Mouse (Mus musculus): Measurements from ENCODE around the gene Cdh4. TPM values are rescaled to one million over a fixed set of nuclear protein-coding genes. Genes with fewer than 3 reads are reported as not detected.

Cdh4 gene
- polyA plus RNA-seq, 1 experiment from 2014 or later, result 39.6 TPM

GRCm38 (mm10) chr2:179688976-179689375, 246.7 kb downstream of the Cdh4 start:
- H3K4me3 ChIP-seq (replicated peaks), result no peak overlapping the region
- H3K36me3 ChIP-seq, result no peaks in the 10 kb centered on the region
- H3K4me2 ChIP-seq, result no peak overlapping the region
- whole genome bisulfite sequencing, result 86% methylated on average over 5 of the region's 5 CpGs
- no peak overlapping the region for H3K27ac ChIP-seq (replicated peaks)
- no peak overlapping the region for H3K9ac ChIP-seq (replicated peaks)
- peaks cover 36% of the 10 kb centered on the region for H3K4me1 ChIP-seq
- no peak for ATAC-seq (ENCODE audit: low FRiP score)
- H3K9me3 ChIP-seq (replicated peaks), result no peaks in the 10 kb centered on the region
- no peaks in the 10 kb centered on the region for H3K27me3 ChIP-seq (replicated peaks)

DNA sequence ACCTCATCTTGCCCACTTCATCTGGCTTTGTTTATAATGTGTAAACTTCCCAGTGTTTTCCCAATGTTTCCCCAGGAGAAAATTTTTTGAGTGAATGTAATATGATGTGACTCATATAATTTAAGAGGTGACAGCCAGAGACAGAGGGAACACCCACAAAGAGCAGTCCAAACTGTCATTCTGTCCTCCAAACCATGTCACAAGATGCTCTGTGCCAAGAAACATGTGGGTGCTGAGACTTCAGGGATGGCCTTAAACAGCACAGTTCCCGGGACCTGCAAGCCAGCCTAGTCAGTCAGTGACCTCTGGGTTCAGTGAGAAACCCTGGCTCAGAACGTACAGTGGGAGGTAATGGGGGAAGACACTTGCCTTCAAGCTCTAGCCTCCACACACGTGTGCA, 247.5 kb downstream of the Cdh4 start:
- Histone ChIP-seq H3K4me3 (replicated peaks) (no peak overlapping the region), H3K36me3 (no peaks in the 10 kb centered on the region), H3K27me3 (replicated peaks) (no peaks in the 10 kb centered on the region), H3K27ac (replicated peaks) (no peak overlapping the region), H3K4me1 (peaks cover 42% of the 10 kb centered on the region), H3K9me3 (replicated peaks) (no peaks in the 10 kb centered on the region), H3K4me2 (no peak overlapping the region), H3K9ac (replicated peaks) (no peak overlapping the region)
- ATAC-seq (ENCODE audit: low FRiP score), result no peak
- WGBS, result 72% methylated on average over 3 of the region's 3 CpGs

DNA sequence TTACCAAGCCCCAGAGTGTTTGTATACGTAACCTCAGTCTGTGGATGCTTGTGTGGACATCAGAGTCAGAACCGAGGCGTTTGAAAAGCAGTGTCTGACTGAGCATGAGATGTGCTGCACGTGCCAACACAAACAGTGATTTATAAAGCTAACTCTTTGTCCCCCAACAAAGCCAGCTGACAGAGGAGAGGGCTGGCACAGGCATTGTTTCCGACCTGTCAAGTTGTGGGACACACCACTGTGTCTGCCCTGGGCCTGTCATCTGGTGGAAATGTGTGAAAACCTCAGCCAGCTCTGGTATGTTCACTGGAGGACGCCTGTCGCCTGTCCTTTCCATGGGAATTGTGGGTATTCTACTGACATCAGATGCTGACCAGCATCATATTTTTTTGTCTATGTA, 248.3 kb downstream of the Cdh4 start:
- no peak overlapping the region for H3K4me3 ChIP-seq (replicated peaks)
- no peak overlapping the region for H3K27ac ChIP-seq (replicated peaks)
- H3K9me3 ChIP-seq (replicated peaks), result no peaks in the 10 kb centered on the region
- no peak overlapping the region for H3K9ac ChIP-seq (replicated peaks)
- no peaks in the 10 kb centered on the region for H3K36me3 ChIP-seq
- no peak overlapping the region for H3K4me2 ChIP-seq
- no peaks in the 10 kb centered on the region for H3K27me3 ChIP-seq (replicated peaks)
- 35% methylated on average over 7 of the region's 7 CpGs for WGBS
- ATAC-seq (ENCODE audit: low FRiP score), result no peak
- H3K4me1 ChIP-seq, result peaks cover 46% of the 10 kb centered on the region

DNA sequence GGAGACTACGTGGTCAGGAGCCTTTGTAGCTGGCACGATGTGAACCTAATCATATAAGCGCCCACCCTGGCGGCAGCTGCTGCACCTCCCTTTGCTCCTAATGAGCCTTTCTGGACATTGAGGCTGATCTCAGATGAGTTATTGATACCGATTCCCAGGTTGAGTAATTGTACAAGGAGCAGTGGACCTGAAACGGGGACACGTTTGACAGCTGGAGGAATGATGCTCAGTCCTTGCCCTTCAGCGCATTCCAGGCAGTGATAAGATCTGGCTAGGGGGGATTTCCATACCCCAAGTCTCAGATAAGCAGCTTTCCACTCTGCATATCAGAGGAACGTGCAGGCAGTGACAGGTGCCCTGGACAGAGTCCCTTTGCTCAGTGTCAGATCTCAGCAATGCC, 252.7 kb downstream of the Cdh4 start:
- H3K9me3 ChIP-seq (replicated peaks), result no peaks in the 10 kb centered on the region
- no peaks in the 10 kb centered on the region for H3K27me3 ChIP-seq (replicated peaks)
- peaks cover 37% of the 10 kb centered on the region; the same call in 1 of the 2 replicates for H3K4me1 ChIP-seq
- no peak for ATAC-seq (ENCODE audit: low FRiP score)
- H3K36me3 ChIP-seq, result no peaks in the 10 kb centered on the region
- H3K4me3 ChIP-seq (replicated peaks), result no peak overlapping the region
- no peak overlapping the region for H3K9ac ChIP-seq (replicated peaks)
- 34% methylated on average over 9 of the region's 9 CpGs for WGBS
- H3K27ac ChIP-seq (replicated peaks), result no peak overlapping the region
- H3K4me2 ChIP-seq, result no peak overlapping the region

GRCm38 (mm10) chr2:179697601-179698000, 255.4 kb downstream of the Cdh4 start:
- Histone ChIP-seq H3K4me1 (peaks cover 26% of the 10 kb centered on the region; the same call in 1 of the 2 replicates), H3K27ac (replicated peaks) (no peak overlapping the region), H3K4me3 (replicated peaks) (no peak overlapping the region), H3K9me3 (replicated peaks) (no peaks in the 10 kb centered on the region), H3K4me2 (no peak overlapping the region), H3K36me3 (no peaks in the 10 kb centered on the region), H3K9ac (replicated peaks) (no peak overlapping the region), H3K27me3 (replicated peaks) (no peaks in the 10 kb centered on the region)
- 73% methylated on average over 8 of the region's 8 CpGs for WGBS
- no peak for ATAC-seq (ENCODE audit: low FRiP score)

DNA sequence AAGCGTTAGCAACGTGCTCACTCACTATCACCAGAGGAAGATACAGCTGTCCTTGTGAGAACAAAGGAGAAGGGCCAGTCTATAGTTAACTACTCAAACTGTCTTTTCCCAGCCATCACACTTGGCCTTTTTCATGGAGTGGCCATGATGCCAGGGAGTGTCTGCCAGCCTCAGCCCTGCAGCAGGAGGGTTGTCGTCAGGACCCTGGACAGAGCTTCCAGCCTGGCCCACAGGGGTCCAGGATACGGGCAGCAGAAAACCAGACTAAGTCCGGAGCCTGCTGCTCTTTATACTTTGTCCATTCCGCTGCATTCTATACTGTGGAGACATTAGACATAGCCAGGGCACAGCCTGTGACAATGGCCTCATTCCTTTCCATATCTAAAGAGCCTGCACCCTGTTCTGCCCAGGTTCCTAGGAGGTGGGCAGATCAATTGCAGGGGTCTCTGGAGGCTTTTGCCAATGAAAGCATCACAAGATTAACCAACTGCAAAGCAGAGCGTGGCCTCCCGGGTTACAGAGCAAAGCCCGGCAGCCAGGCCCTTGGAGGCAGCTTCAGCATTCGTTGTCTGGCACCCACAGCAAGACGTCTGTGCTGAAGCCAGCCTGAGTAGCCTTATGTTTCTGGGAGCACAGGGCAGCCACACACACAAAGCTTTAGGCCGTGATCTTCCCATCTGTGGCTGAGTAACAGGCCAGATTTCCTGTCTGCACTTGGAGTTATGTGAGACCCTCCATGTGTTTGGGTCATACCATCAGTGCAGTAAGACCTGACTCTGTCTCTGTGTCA, 256.2 kb downstream of the Cdh4 start:
- ATAC-seq (ENCODE audit: low FRiP score), result no peak
- no peak overlapping the region for H3K9ac ChIP-seq (replicated peaks)
- WGBS, result 53% methylated on average over 12 of the region's 12 CpGs
- no peaks in the 10 kb centered on the region for H3K36me3 ChIP-seq
- H3K4me2 ChIP-seq, result no peak overlapping the region
- H3K4me1 ChIP-seq, result peaks cover 26% of the 10 kb centered on the region; the same call in 1 of the 2 replicates
- H3K27me3 ChIP-seq (replicated peaks), result no peaks in the 10 kb centered on the region
- no peak overlapping the region for H3K27ac ChIP-seq (replicated peaks)
- no peaks in the 10 kb centered on the region for H3K9me3 ChIP-seq (replicated peaks)
- H3K4me3 ChIP-seq (replicated peaks), result no peak overlapping the region

DNA sequence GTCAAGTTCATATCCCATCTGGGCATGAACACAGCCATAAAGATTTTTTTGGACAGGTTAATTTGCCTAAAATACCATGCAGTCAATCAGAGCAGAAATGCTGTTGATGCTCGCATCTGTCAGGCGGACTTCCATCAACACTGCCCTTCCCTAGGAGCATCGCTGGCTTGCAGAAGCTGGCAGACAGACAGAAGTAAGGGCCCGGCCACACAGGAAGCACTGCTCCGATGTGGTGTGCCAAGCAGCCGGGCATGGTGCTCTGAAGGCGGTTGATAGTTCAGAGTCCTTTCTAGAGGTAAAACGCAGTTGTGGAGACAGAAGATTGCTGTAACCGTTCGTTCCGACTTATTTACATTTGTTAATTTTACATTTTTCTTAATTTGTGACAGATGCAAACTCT, 262.8 kb downstream of the Cdh4 start:
- Histone ChIP-seq H3K9ac (replicated peaks) (no peak overlapping the region), H3K27me3 (replicated peaks) (no peaks in the 10 kb centered on the region), H3K4me1 (peaks cover 3% of the 10 kb centered on the region; the same call in 1 of the 2 replicates), H3K27ac (replicated peaks) (no peak overlapping the region), H3K4me3 (replicated peaks) (no peak overlapping the region), H3K4me2 (no peak overlapping the region), H3K36me3 (no peaks in the 10 kb centered on the region), H3K9me3 (replicated peaks) (no peaks in the 10 kb centered on the region)
- no peak for ATAC-seq (ENCODE audit: low FRiP score)
- WGBS, result 81% methylated on average over 11 of the region's 11 CpGs

- 85% methylated on average over 7 of the region's 7 CpGs for WGBS
- Histone ChIP-seq H3K4me1 (peaks cover 3% of the 10 kb centered on the region; the same call in 1 of the 2 replicates), H3K27ac (replicated peaks) (no peak overlapping the region), H3K36me3 (no peaks in the 10 kb centered on the region), H3K4me2 (no peak overlapping the region), H3K9ac (replicated peaks) (no peak overlapping the region), H3K27me3 (replicated peaks) (no peaks in the 10 kb centered on the region), H3K4me3 (replicated peaks) (no peak overlapping the region), H3K9me3 (replicated peaks) (no peaks in the 10 kb centered on the region)
- ATAC-seq (ENCODE audit: low FRiP score), result no peak
Observed at GRCm38 (mm10) chr2:179705461-179705860, 263.2 kb downstream of the Cdh4 start.

- no peaks in the 10 kb centered on the region for H3K36me3 ChIP-seq
- no peaks in the 10 kb centered on the region for H3K27me3 ChIP-seq (replicated peaks)
- H3K4me1 ChIP-seq, result no peaks in the 10 kb centered on the region; the same call in 1 of the 2 replicates
- no peak overlapping the region for H3K4me2 ChIP-seq
- H3K4me3 ChIP-seq (replicated peaks), result no peak overlapping the region
- no peak for ATAC-seq (ENCODE audit: low FRiP score)
- no peaks in the 10 kb centered on the region for H3K9me3 ChIP-seq (replicated peaks)
- 84% methylated on average over 3 of the region's 3 CpGs for whole genome bisulfite sequencing
- H3K27ac ChIP-seq (replicated peaks), result no peak overlapping the region
- no peak overlapping the region for H3K9ac ChIP-seq (replicated peaks)
Observed at GRCm38 (mm10) chr2:179706616-179707015, 264.4 kb downstream of the Cdh4 start.

GRCm38 (mm10) chr2:179709111-179709510, 266.9 kb downstream of the Cdh4 start:
- no peak for ATAC-seq (ENCODE audit: low FRiP score)
- H3K4me1 ChIP-seq, result no peaks in the 10 kb centered on the region; the same call in 1 of the 2 replicates
- no peaks in the 10 kb centered on the region for H3K9me3 ChIP-seq (replicated peaks)
- no peaks in the 10 kb centered on the region for H3K27me3 ChIP-seq (replicated peaks)
- H3K27ac ChIP-seq (replicated peaks), result no peak overlapping the region
- 92% methylated on average over 2 of the region's 2 CpGs for WGBS
- no peaks in the 10 kb centered on the region for H3K36me3 ChIP-seq
- H3K4me3 ChIP-seq (replicated peaks), result no peak overlapping the region
- H3K9ac ChIP-seq (replicated peaks), result no peak overlapping the region
- no peak overlapping the region for H3K4me2 ChIP-seq

GRCm38 (mm10) chr2:179712690-179713089, 270.5 kb downstream of the Cdh4 start:
- Histone ChIP-seq H3K4me1 (no peaks in the 10 kb centered on the region), H3K4me2 (no peak overlapping the region), H3K27ac (replicated peaks) (no peak overlapping the region), H3K4me3 (replicated peaks) (no peak overlapping the region), H3K36me3 (no peaks in the 10 kb centered on the region), H3K27me3 (replicated peaks) (no peaks in the 10 kb centered on the region), H3K9me3 (replicated peaks) (no peaks in the 10 kb centered on the region), H3K9ac (replicated peaks) (no peak overlapping the region)
- WGBS, result 67% methylated on average over 7 of the region's 7 CpGs
- ATAC-seq (ENCODE audit: low FRiP score), result no peak

DNA sequence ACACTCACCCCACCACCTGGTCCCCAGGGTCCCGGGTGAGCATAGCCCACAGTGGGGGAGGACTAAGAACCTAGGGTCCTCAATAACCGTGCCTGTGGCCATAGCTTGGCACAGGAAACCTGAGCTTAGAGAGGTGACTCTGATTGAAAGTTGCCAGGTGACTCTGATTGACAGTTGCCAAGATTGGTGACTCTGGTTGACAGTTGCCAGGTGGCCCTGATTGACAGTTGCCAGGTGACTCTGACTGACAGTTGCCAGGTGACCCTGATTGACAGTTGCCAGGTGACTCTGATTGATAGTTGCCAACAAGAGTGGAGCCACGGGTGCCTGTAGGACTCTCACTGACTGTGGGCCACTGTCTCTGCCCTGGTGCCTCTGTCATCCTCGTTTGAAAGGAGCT, 271.1 kb downstream of the Cdh4 start:
- no peak overlapping the region for H3K4me2 ChIP-seq
- H3K9me3 ChIP-seq (replicated peaks), result no peaks in the 10 kb centered on the region
- H3K27me3 ChIP-seq (replicated peaks), result no peaks in the 10 kb centered on the region
- WGBS, result 86% methylated on average over 4 of the region's 4 CpGs
- no peak overlapping the region for H3K27ac ChIP-seq (replicated peaks)
- no peak for ATAC-seq (ENCODE audit: low FRiP score)
- H3K9ac ChIP-seq (replicated peaks), result no peak overlapping the region
- no peaks in the 10 kb centered on the region for H3K36me3 ChIP-seq
- no peaks in the 10 kb centered on the region for H3K4me1 ChIP-seq
- H3K4me3 ChIP-seq (replicated peaks), result no peak overlapping the region

All from neural tube, embryonic 15.5 days (tissue).